Mouse (Mus musculus): ENCODE measurements around the gene Slc6a12. TPM values are rescaled to one million over a fixed set of nuclear protein-coding genes. Genes with fewer than 3 reads are reported as not detected.
A peak's percentile ranks its signal among the peaks of the same experiment; 100 is the strongest.

Gene Slc6a12
- polyA plus RNA-seq, 1 experiment from 2014 or later: 23.6 TPM

DNA sequence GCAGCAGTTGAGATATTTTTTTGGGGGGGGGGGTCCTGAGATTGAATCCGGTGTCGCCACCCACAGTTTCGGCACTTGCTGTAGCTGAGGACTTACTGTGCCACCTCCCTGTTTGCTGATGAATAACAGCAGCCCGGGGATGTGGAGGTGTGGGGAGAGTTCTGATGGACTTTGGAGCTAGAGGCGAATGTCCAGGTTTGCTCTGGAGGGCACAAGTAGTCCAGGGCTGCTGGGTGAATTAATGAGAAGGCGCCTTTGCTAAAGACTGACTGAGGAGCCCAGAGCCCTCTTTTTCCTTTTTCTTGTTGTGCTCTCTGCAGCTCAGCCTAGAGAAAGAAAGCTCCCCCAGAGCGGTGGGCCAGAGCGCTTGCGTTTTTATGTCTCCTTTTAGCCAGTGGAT, 38.2 kb upstream of the Slc6a12 start:
- Histone ChIP-seq H3K9me3 (ENCODE audit: low read length) (no peaks in the 10 kb centered on the region), H3K27me3 (ENCODE audit: insufficient read depth, low read length) (no peaks in the 10 kb centered on the region), H3K4me2 (ENCODE audit: low read depth, low read length) (peak overlapping the region; percentile 59), H3K4me1 (ENCODE audit: insufficient read depth) (0 out of 2 replicates have a peak, but pooled peaks cover 3% of the 10 kb centered on the region), H3K9ac (replicated peaks) (0 out of 2 replicates have a peak overlapping the region, but pooled peaks have one; percentile 10), H3K4me3 (ENCODE audit: low read depth, low read length) (no peak overlapping the region), H3K36me3 (replicated peaks; ENCODE audit: insufficient read depth, low read length) (no peaks in the 10 kb centered on the region), H3K27ac (ENCODE audit: low read depth) (peak overlapping the region; percentile 96)
- TF ChIP-seq EP300 (IDR thresholded peaks at IDR 0.05; ENCODE audit: low read depth) (0 out of 2 replicates have a peak, but pooled peaks have one; percentile 27), CTCF (IDR thresholded peaks at IDR 0.05; ENCODE audit: low read depth) (no peak)
- WGBS (ENCODE audit: insufficient replicate concordance): 62% methylated on average over 9 of the region's 9 CpGs
- DNase-seq (peak; percentile 56), ATAC-seq (peak; percentile 78)

DNA sequence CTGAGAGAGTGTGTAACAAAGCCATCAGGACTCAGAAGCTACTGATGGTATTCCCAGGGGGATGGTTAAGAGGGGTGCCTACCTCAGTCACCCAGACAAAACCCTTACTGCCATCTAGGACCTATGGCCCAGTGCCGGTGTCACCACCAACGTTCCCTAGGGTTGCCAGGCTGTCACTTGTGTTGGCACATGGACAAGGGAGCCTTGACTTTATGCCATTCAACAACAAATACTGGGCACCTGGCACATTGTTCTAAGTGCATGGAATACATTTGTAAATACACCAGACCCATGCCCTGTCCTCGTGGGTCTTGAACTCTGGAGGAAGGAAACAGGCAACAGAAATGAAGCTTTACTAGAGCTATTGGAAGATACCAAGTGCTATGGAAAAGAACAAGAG, 37.3 kb upstream of the Slc6a12 start:
- 0 out of 2 replicates have a peak overlapping the region, but pooled peaks have one; percentile 59 for H3K4me2 ChIP-seq (ENCODE audit: low read depth, low read length)
- H3K36me3 ChIP-seq (replicated peaks; ENCODE audit: insufficient read depth, low read length): no peaks in the 10 kb centered on the region
- no peak for DNase-seq
- no peak for TF ChIP-seq EP300 (IDR thresholded peaks at IDR 0.05; ENCODE audit: low read depth)
- no peak for TF ChIP-seq CTCF (IDR thresholded peaks at IDR 0.05; ENCODE audit: low read depth)
- WGBS (ENCODE audit: insufficient replicate concordance): 75% methylated on average over 3 of the region's 3 CpGs
- peaks cover 3% of the 10 kb centered on the region; the same call in 1 of the 2 replicates for H3K4me1 ChIP-seq (ENCODE audit: insufficient read depth)
- no peak overlapping the region for H3K4me3 ChIP-seq (ENCODE audit: low read depth, low read length)
- H3K27ac ChIP-seq (ENCODE audit: low read depth): peak overlapping the region; percentile 96; the same call in 1 of the 2 replicates
- ATAC-seq: no peak
- H3K9ac ChIP-seq (replicated peaks): no peak overlapping the region
- H3K9me3 ChIP-seq (ENCODE audit: low read length): no peaks in the 10 kb centered on the region
- H3K27me3 ChIP-seq (ENCODE audit: insufficient read depth, low read length): no peaks in the 10 kb centered on the region

DNA sequence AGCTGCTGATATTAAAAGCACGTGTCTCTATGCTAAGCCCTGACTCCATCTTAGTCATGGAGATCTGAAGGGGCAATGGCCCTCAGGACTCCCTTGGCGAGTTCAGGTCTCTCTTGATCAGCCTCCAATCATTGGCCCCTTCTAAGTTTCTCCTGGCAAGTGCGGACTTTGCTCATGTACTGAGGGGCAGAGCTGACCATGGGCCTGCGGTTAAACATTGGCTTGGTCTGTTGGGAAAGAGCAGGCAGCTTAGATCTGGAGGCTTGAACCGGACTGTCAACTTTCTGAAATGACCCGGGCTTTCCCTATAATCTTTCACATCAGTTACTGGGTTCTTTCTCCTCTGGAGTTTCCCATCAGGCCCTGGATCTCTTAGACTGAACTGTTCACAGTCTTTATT, 31.9 kb upstream of the Slc6a12 start:
- peak; percentile 95 for ATAC-seq
- Histone ChIP-seq H3K27me3 (ENCODE audit: insufficient read depth, low read length) (no peaks in the 10 kb centered on the region), H3K4me3 (ENCODE audit: low read depth, low read length) (no peak overlapping the region), H3K9me3 (ENCODE audit: low read length) (no peaks in the 10 kb centered on the region), H3K9ac (replicated peaks) (no peak overlapping the region), H3K36me3 (replicated peaks; ENCODE audit: insufficient read depth, low read length) (no peaks in the 10 kb centered on the region), H3K4me2 (ENCODE audit: low read depth, low read length) (no peak overlapping the region), H3K27ac (ENCODE audit: low read depth) (peak overlapping the region; percentile 78), H3K4me1 (ENCODE audit: insufficient read depth) (peaks cover 9% of the 10 kb centered on the region; the same call in 1 of the 2 replicates)
- 49% methylated on average over 6 of the region's 6 CpGs for WGBS (ENCODE audit: insufficient replicate concordance)
- peak; percentile 57 for DNase-seq
- TF ChIP-seq CTCF (IDR thresholded peaks at IDR 0.05; ENCODE audit: low read depth) (no peak), EP300 (IDR thresholded peaks at IDR 0.05; ENCODE audit: low read depth) (peak; percentile 44)

DNA sequence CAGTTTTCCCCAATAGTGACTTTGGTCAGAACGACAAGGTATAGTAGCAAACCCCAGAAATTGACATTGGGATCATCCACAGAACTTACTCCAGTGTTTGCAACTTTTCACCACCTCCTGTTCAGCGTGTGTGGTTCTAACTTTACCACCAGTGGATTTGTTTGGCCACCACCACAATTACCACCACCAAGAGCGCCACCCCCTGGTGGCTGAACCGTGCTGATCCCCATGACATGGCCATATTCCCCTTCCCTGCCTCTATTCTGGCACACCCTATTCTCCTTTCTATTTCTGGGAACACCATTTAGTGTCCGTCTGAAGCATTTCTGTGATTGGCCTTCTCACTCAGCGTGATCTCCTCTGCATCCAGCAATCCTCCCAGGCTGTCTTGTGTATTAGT, 23.8 kb upstream of the Slc6a12 start:
- no peaks in the 10 kb centered on the region for H3K9me3 ChIP-seq (ENCODE audit: low read length)
- H3K27me3 ChIP-seq (ENCODE audit: insufficient read depth, low read length): no peaks in the 10 kb centered on the region
- ATAC-seq (no peak), DNase-seq (peak; percentile 61)
- H3K4me3 ChIP-seq (ENCODE audit: low read depth, low read length): no peak overlapping the region
- WGBS (ENCODE audit: insufficient replicate concordance): 63% methylated on average over 6 of the region's 6 CpGs
- no peaks in the 10 kb centered on the region; the same call in 1 of the 2 replicates for H3K4me1 ChIP-seq (ENCODE audit: insufficient read depth)
- no peak overlapping the region for H3K27ac ChIP-seq (ENCODE audit: low read depth)
- no peak overlapping the region for H3K9ac ChIP-seq (replicated peaks)
- H3K4me2 ChIP-seq (ENCODE audit: low read depth, low read length): no peak overlapping the region
- no peaks in the 10 kb centered on the region for H3K36me3 ChIP-seq (replicated peaks; ENCODE audit: insufficient read depth, low read length)
- TF ChIP-seq EP300 (IDR thresholded peaks at IDR 0.05; ENCODE audit: low read depth) (no peak), CTCF (IDR thresholded peaks at IDR 0.05; ENCODE audit: low read depth) (peak; percentile 58)

DNA sequence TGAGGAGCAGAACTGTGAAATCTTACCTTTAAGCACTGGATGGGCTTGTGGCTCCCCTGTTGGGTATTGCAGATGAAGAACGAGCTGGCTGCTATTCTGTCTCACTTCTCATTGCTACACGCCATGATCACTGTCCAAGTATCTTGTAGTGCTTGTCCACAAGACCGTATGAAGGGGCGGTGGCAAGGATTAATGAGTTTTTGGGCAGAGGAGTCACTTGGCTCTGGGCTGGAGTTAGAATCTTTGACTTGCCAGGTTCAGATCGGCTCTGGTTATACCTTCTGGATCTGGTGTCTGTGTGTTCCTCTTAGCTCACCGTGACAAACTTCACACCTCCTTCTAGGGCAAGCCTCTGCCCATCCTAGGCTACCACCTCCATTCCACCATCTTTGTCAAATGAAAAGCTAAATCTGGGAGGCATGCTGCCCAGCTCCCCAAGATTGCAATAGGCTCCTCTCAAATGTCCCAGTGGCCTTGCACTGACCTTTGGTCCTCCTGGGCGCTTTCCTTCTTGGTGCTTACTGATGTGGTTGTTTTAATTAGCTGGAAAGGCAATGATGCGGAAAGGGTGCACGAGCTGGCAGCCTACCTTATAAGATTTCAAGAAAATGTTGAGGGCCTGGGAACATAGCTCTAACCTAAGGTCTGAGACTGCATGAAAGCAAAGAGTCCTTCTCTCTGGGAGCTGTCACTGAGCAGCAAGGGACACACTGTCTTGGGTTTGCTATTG, 20.3 kb upstream of the Slc6a12 start:
- ATAC-seq (no peak), DNase-seq (no peak)
- H3K4me1 ChIP-seq (ENCODE audit: insufficient read depth): no peaks in the 10 kb centered on the region
- H3K4me3 ChIP-seq (ENCODE audit: low read depth, low read length): no peak overlapping the region
- TF ChIP-seq EP300 (IDR thresholded peaks at IDR 0.05; ENCODE audit: low read depth): no peak
- TF ChIP-seq CTCF (IDR thresholded peaks at IDR 0.05; ENCODE audit: low read depth): no peak
- no peaks in the 10 kb centered on the region for H3K27me3 ChIP-seq (ENCODE audit: insufficient read depth, low read length)
- H3K9me3 ChIP-seq (ENCODE audit: low read length): no peaks in the 10 kb centered on the region
- no peak overlapping the region for H3K27ac ChIP-seq (ENCODE audit: low read depth)
- WGBS (ENCODE audit: insufficient replicate concordance): 78% methylated on average over 9 of the region's 9 CpGs
- H3K9ac ChIP-seq (replicated peaks): no peak overlapping the region
- no peak overlapping the region for H3K4me2 ChIP-seq (ENCODE audit: low read depth, low read length)
- no peaks in the 10 kb centered on the region for H3K36me3 ChIP-seq (replicated peaks; ENCODE audit: insufficient read depth, low read length)

DNA sequence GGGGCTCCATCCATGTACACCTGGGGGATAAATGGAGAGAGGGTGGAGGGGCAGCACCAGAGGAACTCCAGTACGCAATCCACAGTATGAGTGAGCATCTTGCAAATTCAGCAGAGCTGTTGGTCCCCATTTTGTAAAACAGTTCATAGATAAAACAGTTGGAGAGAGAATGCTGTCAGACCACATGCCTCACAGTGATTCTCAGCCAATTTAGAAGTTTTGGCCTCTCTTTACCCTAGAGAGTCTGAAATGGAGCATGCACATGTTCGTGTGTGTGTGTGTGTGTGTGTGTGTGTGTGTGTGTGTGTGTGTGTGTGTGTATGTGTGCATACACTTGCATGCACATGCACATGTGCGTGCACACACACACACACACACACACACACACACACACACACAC, 17.6 kb upstream of the Slc6a12 start:
- DNase-seq (no peak), ATAC-seq (no peak)
- no peak overlapping the region for H3K4me2 ChIP-seq (ENCODE audit: low read depth, low read length)
- H3K4me3 ChIP-seq (ENCODE audit: low read depth, low read length): no peak overlapping the region
- 0 out of 2 replicates have a peak, but pooled peaks cover 4% of the 10 kb centered on the region for H3K4me1 ChIP-seq (ENCODE audit: insufficient read depth)
- TF ChIP-seq CTCF (IDR thresholded peaks at IDR 0.05; ENCODE audit: low read depth) (no peak), EP300 (IDR thresholded peaks at IDR 0.05; ENCODE audit: low read depth) (no peak)
- no peaks in the 10 kb centered on the region for H3K9me3 ChIP-seq (ENCODE audit: low read length)
- no peaks in the 10 kb centered on the region for H3K36me3 ChIP-seq (replicated peaks; ENCODE audit: insufficient read depth, low read length)
- H3K9ac ChIP-seq (replicated peaks): no peak overlapping the region
- H3K27me3 ChIP-seq (ENCODE audit: insufficient read depth, low read length): no peaks in the 10 kb centered on the region
- 69% methylated on average over 2 of the region's 3 CpGs for WGBS (ENCODE audit: insufficient replicate concordance)
- H3K27ac ChIP-seq (ENCODE audit: low read depth): no peak overlapping the region
